Mouse (Mus musculus) small intestine, adult 2 months (tissue): ENCODE data around the gene Rrad.

ENCODE experiments used
- CTCF ChIP-seq: fragments of 200-500 bp; IDR thresholded peaks from 2 replicates; pipeline ENCODE4 v1.5.1; 2012; ENCODE audit warnings: low read depth, mild to moderate bottlenecking, control low read depth, inconsistent platforms, low read length, moderate library complexity, mixed read lengths; ENCODE audit not compliant: insufficient replicate concordance, insufficient read length; ENCODE audit errors: extremely low read depth
- POLR2A ChIP-seq: fragments of 200-500 bp; IDR thresholded peaks from 2 replicates; pipeline ENCODE4 v1.6.1; 2012; ENCODE audit warnings: low read depth, mild to moderate bottlenecking, control low read depth, inconsistent platforms, low read length, moderate library complexity

GRCm38 (mm10) chr8:104630574-104630973 lies 553 bp downstream of the Rrad start:
- TF ChIP-seq CTCF (no peak), POLR2A (no peak)
